Mouse (Mus musculus) lung, embryonic 16.5 days (tissue): ENCODE data around the gene Stt3a. TPM values are rescaled to one million over a fixed set of nuclear protein-coding genes. Genes with fewer than 3 reads are reported as not detected.

Experiments used
- ATAC-seq: fragments of 200-750 bp; cut with Nextera tagmentation; 2 replicates; pipeline ENCODE4 v1.8.0; 2017; ENCODE audit warnings: low read depth, mild to moderate bottlenecking, moderate library complexity
- H3K27ac ChIP-seq: fragments of 300-500 bp; sonication (generic); 2 replicates; pipeline ENCODE4 v1.5.1; 2014; ENCODE audit warnings: mild to moderate bottlenecking, control low read depth, low read length
- H3K27me3 ChIP-seq: fragments of 300-500 bp; sonication (generic); 2 replicates; pipeline ENCODE4 v1.6.1; 2014; ENCODE audit warnings: low read depth, low read length, mixed read lengths; ENCODE audit not compliant: control insufficient read depth, insufficient read depth
- H3K36me3 ChIP-seq: fragments of 300-500 bp; sonication (generic); 2 replicates; pipeline ENCODE4 v1.6.1; 2014; ENCODE audit warnings: low read length; ENCODE audit not compliant: control insufficient read depth, insufficient read depth
- H3K4me1 ChIP-seq: fragments of 300-500 bp; sonication (generic); replicated peaks from 2 replicates; pipeline ENCODE4 v1.6.1; 2014; ENCODE audit warnings: low read length, mixed read lengths; ENCODE audit not compliant: control insufficient read depth, insufficient read depth
- H3K4me2 ChIP-seq: fragments of 300-500 bp; sonication (generic); 2 replicates; pipeline ENCODE4 v1.6.1; 2014; ENCODE audit warnings: low read depth, low read length, control low read depth
- H3K4me3 ChIP-seq: fragments of 300-500 bp; sonication (generic); 2 replicates; pipeline ENCODE4 v1.5.1; 2014; ENCODE audit warnings: mild to moderate bottlenecking, low read length, control low read depth
- H3K9ac ChIP-seq: fragments of 300-500 bp; sonication (generic); 2 replicates; pipeline ENCODE4 v1.6.1; 2014; ENCODE audit warnings: low read length, control low read depth
- H3K9me3 ChIP-seq: fragments of 300-500 bp; sonication (generic); 2 replicates; pipeline ENCODE4 v1.6.1; 2016; ENCODE audit warnings: low read length; ENCODE audit not compliant: control insufficient read depth
- WGBS: fragments of 180-500 bp; shearing (Covaris S2); extraction: QIAGEN DNeasy Blood & Tissue Kit; methylation state at CpG from one replicate; pipeline ENCODE4 v1.1.7; 2014; 5-methylcytosine and 5-hydroxymethylcytosine counted together
- polyA plus RNA-seq: library from polyadenylated mRNA; unstranded; fragments of >200 nt; fragmentation: Nextera tagmentation; extraction: Ambion mirVana; gene quantifications from 2 replicates; pipeline ENCODE4 v1.2.1, GENCODE M21; 2015

Gene Stt3a
- polyA plus RNA-seq, 1 experiment from 2014 or later = 287 TPM

DNA sequence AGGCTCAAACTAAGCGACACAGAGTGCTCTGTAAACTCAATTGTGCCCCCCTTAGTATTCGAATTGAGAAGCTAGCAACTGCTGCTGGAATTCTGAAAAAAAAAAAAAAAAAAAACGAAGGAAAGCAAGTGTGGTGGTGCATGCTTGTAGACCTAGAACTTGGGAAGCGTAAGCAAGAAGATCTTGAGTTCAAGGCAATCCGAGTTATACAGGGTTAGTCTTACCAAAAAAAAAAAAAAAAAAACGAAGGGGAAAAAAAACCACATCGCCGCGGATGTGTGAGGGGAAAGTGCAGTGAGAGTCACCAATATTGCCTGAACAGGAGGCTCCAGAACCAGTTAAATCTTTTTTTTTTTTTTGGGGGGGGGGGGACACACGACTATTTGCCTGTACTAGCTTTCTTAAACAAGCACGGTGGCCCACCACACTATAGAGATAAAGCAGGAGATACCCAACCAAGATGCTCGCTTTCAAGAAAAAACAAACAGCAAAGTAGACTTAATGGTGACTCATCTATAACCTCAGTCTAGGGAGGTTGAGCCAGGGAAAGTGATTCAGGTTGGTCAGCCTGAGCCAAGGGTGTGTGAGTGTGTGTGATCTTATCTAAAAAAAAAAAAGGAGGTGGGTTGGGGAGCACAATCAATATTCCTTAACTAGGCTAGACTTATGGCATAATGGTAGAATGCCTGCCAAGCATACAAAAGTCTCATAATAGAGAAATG, 40.3 kb downstream of the Stt3a start, which contains the start of gene Chek1:
TSS of gene Chek1 (minus strand) at position 32 of the 722 bp plus-strand sequence.
- peak within 1 kb of the TSS; percentile 79 for H3K9ac ChIP-seq
- no peaks in the 10 kb centered on the region for H3K27me3 ChIP-seq
- H3K4me3 ChIP-seq = peak within 1 kb of the TSS; percentile 77
- H3K9me3 ChIP-seq = no peaks in the 10 kb centered on the region
- H3K4me1 ChIP-seq = peaks cover 9% of the 10 kb centered on the region; the same call in 1 of the 2 replicates
- H3K36me3 ChIP-seq = peaks cover 9% of the 10 kb centered on the region
- H3K27ac ChIP-seq = peak within 1 kb of the TSS; percentile 92
- ATAC-seq = no peak
- peak within 1 kb of the TSS; percentile 68 for H3K4me2 ChIP-seq
- WGBS = 2% methylated on average over 12 of the region's 12 CpGs

DNA sequence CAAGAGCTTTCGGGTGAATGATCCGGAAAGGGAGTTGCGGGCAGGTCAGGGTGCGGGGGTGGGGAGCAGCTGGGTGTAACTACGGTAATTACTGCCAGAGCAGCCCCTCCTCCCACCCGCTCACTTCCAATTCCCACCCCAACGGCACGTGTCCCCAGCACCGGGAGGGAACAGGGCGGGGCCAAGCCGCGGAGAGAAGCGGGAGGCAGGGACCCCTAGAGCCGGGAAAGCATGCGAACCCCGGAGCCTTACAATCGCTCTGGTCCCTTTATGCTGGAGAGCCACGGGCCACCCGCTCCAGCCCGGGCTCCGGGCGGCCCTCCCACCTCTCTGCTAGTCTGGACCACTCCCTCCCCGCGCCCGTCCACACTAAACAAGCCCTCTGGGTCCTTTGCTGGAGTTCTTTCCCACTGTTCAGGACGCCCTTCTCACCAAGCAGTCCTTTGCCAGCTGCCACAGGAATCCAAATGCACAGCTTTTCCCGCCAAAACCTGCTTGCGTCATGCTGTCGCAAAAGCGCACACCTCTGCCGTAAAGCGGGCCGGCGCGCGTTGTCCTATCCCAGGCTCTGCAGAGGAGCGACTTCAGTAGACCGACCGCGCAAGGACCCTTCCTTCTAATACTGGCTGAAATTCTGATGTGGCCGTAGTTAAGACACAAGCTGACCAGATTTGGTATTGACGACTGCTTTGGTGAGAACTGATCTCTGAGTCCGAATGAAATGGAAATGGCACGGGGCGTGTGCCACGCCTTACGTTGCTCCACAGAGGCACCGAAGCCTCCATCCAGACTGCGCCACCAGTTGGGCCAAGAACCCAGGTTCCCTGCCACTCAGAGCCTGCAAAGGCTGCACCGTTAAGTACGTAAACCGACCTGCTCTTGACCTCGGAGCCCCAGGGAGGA, 41.1 kb downstream of the Stt3a start:
- ATAC-seq = peak; percentile 96

DNA sequence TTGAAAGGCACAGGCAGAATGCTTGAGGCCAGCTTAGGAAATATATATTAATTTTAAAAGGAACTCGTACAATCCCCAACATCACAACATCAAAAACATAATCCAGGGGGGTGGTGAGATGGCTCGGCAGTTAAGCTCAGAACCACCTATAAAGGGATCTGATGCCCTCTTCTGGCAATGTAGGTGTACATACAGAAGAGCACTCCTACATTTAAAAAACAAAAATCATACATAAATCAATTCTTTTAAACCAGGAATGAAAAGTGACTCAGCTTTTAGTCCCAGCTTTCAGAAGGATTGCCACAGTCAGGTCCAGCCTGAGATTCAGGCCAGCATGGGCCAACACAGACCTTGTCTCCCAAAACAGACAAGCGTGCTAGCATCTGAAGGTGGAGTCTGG, 50.9 kb downstream of the Stt3a start:
- Histone ChIP-seq H3K4me3 (no peak overlapping the region), H3K4me2 (no peak overlapping the region), H3K36me3 (peaks cover 18% of the 10 kb centered on the region), H3K9ac (no peak overlapping the region), H3K27me3 (no peaks in the 10 kb centered on the region), H3K9me3 (no peaks in the 10 kb centered on the region), H3K4me1 (no peaks in the 10 kb centered on the region), H3K27ac (no peak overlapping the region)
- ATAC-seq = no peak
- WGBS = 72% methylated on average over 3 of the region's 3 CpGs

More for the DNA sequence above, 41.1 kb downstream of the Stt3a start:
- Histone ChIP-seq H3K4me3 (peak overlapping the region; percentile 77), H3K9me3 (no peaks in the 10 kb centered on the region), H3K27ac (peak overlapping the region; percentile 92), H3K4me1 (peaks cover 9% of the 10 kb centered on the region; the same call in 1 of the 2 replicates), H3K9ac (peak overlapping the region; percentile 79), H3K4me2 (peak overlapping the region; percentile 68), H3K36me3 (peaks cover 7% of the 10 kb centered on the region), H3K27me3 (no peaks in the 10 kb centered on the region)
- WGBS = under 1% methylated on average over 44 of the region's 53 CpGs

DNA sequence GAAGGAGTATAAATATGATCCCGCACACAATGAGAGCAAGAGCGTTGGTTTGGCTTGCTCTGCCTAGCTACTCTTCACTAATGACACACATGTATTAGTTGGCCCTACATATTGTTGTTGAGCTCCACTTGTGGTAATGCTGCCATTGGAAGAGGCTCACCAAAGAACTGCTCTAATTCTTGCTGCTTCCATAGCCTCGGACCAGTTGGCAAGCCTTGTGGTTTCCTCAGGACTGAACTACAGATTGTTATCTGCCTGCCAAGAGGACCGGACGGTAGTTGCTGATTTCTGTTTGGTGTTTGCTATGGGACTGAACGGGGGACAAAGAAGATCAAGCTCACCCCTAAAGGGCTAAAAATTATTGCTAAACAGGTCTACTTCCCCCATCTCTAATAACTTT, 60.2 kb downstream of the Stt3a start:
- H3K9ac ChIP-seq = no peak overlapping the region
- no peak for ATAC-seq
- no peak overlapping the region for H3K4me2 ChIP-seq
- H3K4me1 ChIP-seq = no peaks in the 10 kb centered on the region
- no peaks in the 10 kb centered on the region for H3K9me3 ChIP-seq
- H3K27ac ChIP-seq = no peak overlapping the region
- no peaks in the 10 kb centered on the region for H3K27me3 ChIP-seq
- H3K4me3 ChIP-seq = no peak overlapping the region
- peaks cover 5% of the 10 kb centered on the region for H3K36me3 ChIP-seq
- WGBS = 83% methylated on average over 6 of the region's 6 CpGs

DNA sequence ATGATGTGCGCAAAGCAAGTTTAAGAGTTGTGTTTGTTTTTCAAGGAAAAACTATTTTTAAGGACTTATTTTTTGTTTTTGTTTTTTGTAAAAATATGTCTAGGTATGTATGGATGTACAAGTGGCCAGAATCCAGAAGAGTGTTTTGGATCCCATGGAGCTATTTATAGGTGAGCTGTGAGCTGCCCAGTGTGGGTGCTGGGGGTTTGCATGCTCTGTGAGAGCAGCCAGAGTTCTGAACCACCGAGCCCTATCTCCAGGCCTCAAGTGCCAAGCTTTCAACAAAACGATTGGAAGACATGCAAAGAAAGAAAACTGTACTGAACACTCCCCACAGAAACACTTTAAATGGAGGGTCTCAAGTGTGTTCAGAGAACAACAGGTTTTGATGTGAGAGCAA, 61.6 kb downstream of the Stt3a start:
- H3K4me3 ChIP-seq = no peak overlapping the region
- H3K27me3 ChIP-seq = no peaks in the 10 kb centered on the region
- no peak overlapping the region for H3K4me2 ChIP-seq
- no peak overlapping the region for H3K9ac ChIP-seq
- H3K4me1 ChIP-seq = no peaks in the 10 kb centered on the region
- H3K36me3 ChIP-seq = peaks cover 2% of the 10 kb centered on the region
- no peak overlapping the region for H3K27ac ChIP-seq
- no peaks in the 10 kb centered on the region for H3K9me3 ChIP-seq
- 80% methylated on average over 3 of the region's 3 CpGs for WGBS
- ATAC-seq = no peak

DNA sequence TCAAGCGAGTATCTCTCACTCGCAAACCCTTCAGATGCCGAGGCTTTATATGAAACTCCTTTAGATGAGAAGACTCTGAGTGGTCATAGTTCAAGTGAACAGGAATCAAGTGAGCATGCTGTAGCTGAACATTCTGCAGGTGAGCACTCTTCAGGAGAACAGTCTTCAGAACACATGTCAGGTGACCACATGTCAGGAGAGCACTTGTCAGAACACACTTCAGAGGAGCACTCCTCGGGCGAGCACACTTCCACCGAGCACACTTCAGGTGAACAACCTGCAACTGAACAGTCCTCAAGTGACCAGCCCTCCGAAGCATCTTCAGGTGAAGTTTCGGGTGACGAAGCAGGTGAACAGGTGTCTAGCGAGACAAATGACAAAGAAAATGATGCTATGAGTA, 73.2 kb downstream of the Stt3a start:
- 71% methylated on average over 10 of the region's 10 CpGs for whole genome bisulfite sequencing
- ATAC-seq = no peak

DNA sequence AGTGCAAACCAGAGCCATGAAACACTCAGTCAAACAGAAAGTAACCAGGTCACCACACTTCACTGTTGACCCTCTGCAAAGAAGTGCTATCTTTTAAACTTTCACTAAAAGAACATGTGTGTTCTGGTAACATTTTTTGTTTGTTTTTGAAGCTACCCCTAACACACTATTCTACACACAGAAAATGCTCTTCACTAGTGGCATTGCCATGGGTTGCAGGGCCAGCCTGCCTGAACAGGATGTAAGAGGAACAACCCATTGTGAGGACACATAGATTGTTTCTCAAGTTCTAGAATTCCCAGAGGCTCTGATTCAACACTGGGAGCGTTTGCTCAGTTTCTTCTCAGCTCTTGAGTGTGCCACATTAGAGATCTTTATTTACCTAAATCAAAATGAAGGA, 74.6 kb downstream of the Stt3a start, which contains the start of gene Acrv1:
TSS of gene Acrv1 (plus strand) at position 301 of the 400 bp plus-strand sequence.
- Histone ChIP-seq H3K27me3 (no peaks in the 10 kb centered on the region), H3K9ac (no peak within 1 kb of the TSS), H3K4me3 (no peak within 1 kb of the TSS), H3K4me2 (no peak within 1 kb of the TSS), H3K36me3 (no peaks in the 10 kb centered on the region), H3K27ac (no peak within 1 kb of the TSS), H3K9me3 (no peaks in the 10 kb centered on the region), H3K4me1 (no peaks in the 10 kb centered on the region)
- ATAC-seq = no peak
- 54% methylated on average over 1 of the region's 1 CpGs for WGBS

More for the DNA sequence above, 73.2 kb downstream of the Stt3a start:
- Histone ChIP-seq H3K4me3 (no peak overlapping the region), H3K9me3 (no peaks in the 10 kb centered on the region), H3K27ac (no peak overlapping the region), H3K4me2 (no peak overlapping the region), H3K27me3 (no peaks in the 10 kb centered on the region), H3K9ac (no peak overlapping the region), H3K4me1 (no peaks in the 10 kb centered on the region), H3K36me3 (no peaks in the 10 kb centered on the region)

DNA sequence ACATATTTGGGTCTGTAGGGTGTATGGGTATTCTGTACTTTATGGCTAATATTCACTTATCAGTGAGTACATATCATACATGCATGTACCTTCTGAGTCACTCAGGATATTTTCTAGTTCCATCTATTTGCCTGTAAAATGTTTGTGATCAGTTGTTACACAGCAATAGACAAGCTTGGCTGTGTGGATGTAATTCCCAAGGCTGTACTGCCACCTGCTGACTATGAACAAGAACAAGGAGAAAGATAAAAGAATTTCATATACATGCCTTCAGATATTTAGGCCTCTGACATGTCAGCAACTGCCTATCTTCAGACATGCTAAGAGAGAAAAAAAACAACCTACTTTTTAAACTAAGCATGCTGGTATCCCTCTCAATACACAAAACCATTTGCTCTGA, 80.2 kb downstream of the Stt3a start:
- Histone ChIP-seq H3K4me3 (no peak overlapping the region), H3K27me3 (no peaks in the 10 kb centered on the region), H3K27ac (no peak overlapping the region), H3K4me1 (no peaks in the 10 kb centered on the region), H3K9me3 (no peaks in the 10 kb centered on the region), H3K9ac (no peak overlapping the region), H3K36me3 (no peaks in the 10 kb centered on the region), H3K4me2 (no peak overlapping the region)
- no peak for ATAC-seq

DNA sequence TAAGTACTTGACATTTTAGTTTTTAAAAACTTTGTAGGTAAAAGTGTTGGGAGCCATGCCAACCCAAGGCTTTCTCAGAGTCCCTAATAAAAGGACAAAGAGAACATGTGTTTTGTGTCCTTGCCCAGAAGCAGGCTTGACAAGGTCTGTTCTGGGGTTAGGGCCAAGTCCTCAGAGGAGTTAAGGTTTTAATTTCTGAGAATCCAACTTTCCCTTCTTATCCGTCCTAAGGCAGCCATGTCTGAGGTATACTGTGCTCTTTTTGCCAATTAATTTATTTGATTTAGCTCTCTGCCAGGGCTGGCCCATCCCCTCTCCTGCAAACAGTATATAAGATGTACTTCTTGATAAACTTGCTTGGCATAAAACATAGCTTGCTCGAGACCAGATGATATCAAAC, 86.1 kb downstream of the Stt3a start:
- Histone ChIP-seq H3K36me3 (no peaks in the 10 kb centered on the region), H3K4me3 (no peak overlapping the region), H3K4me2 (no peak overlapping the region), H3K9me3 (no peaks in the 10 kb centered on the region), H3K27me3 (no peaks in the 10 kb centered on the region), H3K4me1 (no peaks in the 10 kb centered on the region), H3K9ac (no peak overlapping the region), H3K27ac (no peak overlapping the region)
- peak; percentile 69; the same call in 1 of the 2 replicates for ATAC-seq
- WGBS = 34% methylated on average over 2 of the region's 2 CpGs
